Mouse (Mus musculus): ENCODE measurements around the gene Cdcp1.

The Cdcp1 gene

GRCm38 (mm10) chr9:123215621-123216440 lies at the start of gene Cdcp1:
Cdcp1 (minus strand) TSS chr9:123216038.
- DNase-seq (ENCODE audit: low read depth, low spot score) = no peak

GRCm38 (mm10) chr9:123260611-123261021 lies 44.8 kb upstream of the Cdcp1 start, which contains the start of gene Tmem158:
Tmem158 (minus strand) TSS chr9:123260764.
- peak; percentile 90 for DNase-seq (ENCODE audit: low read depth, low spot score)

- peak; percentile 85 for DNase-seq (ENCODE audit: low read depth, low spot score)
Measured at GRCm38 (mm10) chr9:123259896-123260610, 44.2 kb upstream of the Cdcp1 start.

GRCm38 (mm10) chr9:123259461-123259895 lies 43.6 kb upstream of the Cdcp1 start:
- no peak for DNase-seq (ENCODE audit: low read depth, low spot score)

GRCm38 (mm10) chr9:123258796-123259195 lies 43.0 kb upstream of the Cdcp1 start:
- DNase-seq (ENCODE audit: low read depth, low spot score) = peak; percentile 68

- peak; percentile 84 for DNase-seq (ENCODE audit: low read depth, low spot score)
Measured at GRCm38 (mm10) chr9:123255736-123256135, 39.9 kb upstream of the Cdcp1 start.

GRCm38 (mm10) chr9:123247992-123248391 lies 32.2 kb upstream of the Cdcp1 start:
- DNase-seq (ENCODE audit: low read depth, low spot score) = no peak

- no peak for DNase-seq (ENCODE audit: low read depth, low spot score)
Measured at GRCm38 (mm10) chr9:123245146-123245545, 29.3 kb upstream of the Cdcp1 start.

- peak; percentile 91 for DNase-seq (ENCODE audit: low read depth, low spot score)
Measured at GRCm38 (mm10) chr9:123243988-123244387, 28.1 kb upstream of the Cdcp1 start.

- DNase-seq (ENCODE audit: low read depth, low spot score) = no peak
Measured at GRCm38 (mm10) chr9:123241191-123241590, 25.4 kb upstream of the Cdcp1 start.

GRCm38 (mm10) chr9:123240751-123241150 lies 24.9 kb upstream of the Cdcp1 start:
- no peak for DNase-seq (ENCODE audit: low read depth, low spot score)

GRCm38 (mm10) chr9:123240271-123240670 lies 24.4 kb upstream of the Cdcp1 start:
- DNase-seq (ENCODE audit: low read depth, low spot score) = peak; percentile 30

- DNase-seq (ENCODE audit: low read depth, low spot score) = no peak
Measured at GRCm38 (mm10) chr9:123239651-123240050, 23.8 kb upstream of the Cdcp1 start.

GRCm38 (mm10) chr9:123238256-123239045 lies 22.6 kb upstream of the Cdcp1 start:
- DNase-seq (ENCODE audit: low read depth, low spot score) = no peak

- DNase-seq (ENCODE audit: low read depth, low spot score) = peak; percentile 58
Measured at GRCm38 (mm10) chr9:123237739-123238138, 21.9 kb upstream of the Cdcp1 start.

GRCm38 (mm10) chr9:123235621-123236020 lies 19.8 kb upstream of the Cdcp1 start:
- peak; percentile 31 for DNase-seq (ENCODE audit: low read depth, low spot score)

- no peak for DNase-seq (ENCODE audit: low read depth, low spot score)
Measured at GRCm38 (mm10) chr9:123229826-123230225, 14.0 kb upstream of the Cdcp1 start.

- no peak for DNase-seq (ENCODE audit: low read depth, low spot score)
Measured at GRCm38 (mm10) chr9:123228671-123229070, 12.8 kb upstream of the Cdcp1 start.

- DNase-seq (ENCODE audit: low read depth, low spot score) = no peak
Measured at GRCm38 (mm10) chr9:123227106-123227750, 11.4 kb upstream of the Cdcp1 start.

GRCm38 (mm10) chr9:123224863-123225431 lies 9.1 kb upstream of the Cdcp1 start:
- DNase-seq (ENCODE audit: low read depth, low spot score) = no peak

- DNase-seq (ENCODE audit: low read depth, low spot score) = peak; percentile 86
Measured at GRCm38 (mm10) chr9:123219826-123220225, 4.0 kb upstream of the Cdcp1 start.

Data from brain, adult 2 months (tissue).